Mouse (Mus musculus) MEL (cell line): ENCODE measurements around the gene C2. TPM values are rescaled to one million over a fixed set of nuclear protein-coding genes. Genes with fewer than 3 reads are reported as not detected.

ENCODE experiments used
- DNase-seq: peaks from one replicate; pipeline ENCODE4 v3.0.0; 2011; ENCODE audit warnings: low read depth, low spot score
- H3K27ac ChIP-seq: 2 replicates; pipeline ENCODE4 v1.5.1; 2012; ENCODE audit warnings: low read depth, mild to moderate bottlenecking, control low read depth, low read length, moderate library complexity; ENCODE audit not compliant: control insufficient read depth
- H3K27me3 ChIP-seq, 2 experiments: fragments of 150-350 bp in 1 of 2; sonication (generic) in 1 of 2; 2 replicates each; pipeline ENCODE4 v1.6.1; 2012; ENCODE audit warnings: low read length in 2 of 2, mild to moderate bottlenecking in 2 of 2, improper control_type of control experiment in 1 of 2, moderate library complexity in 1 of 2; ENCODE audit not compliant: insufficient read depth in 2 of 2, control insufficient read depth in 1 of 2
- H3K36me3 ChIP-seq, 2 experiments: 2 replicates each; pipeline ENCODE4 v1.6.1; 2012 to 2014; ENCODE audit warnings: low read length in 2 of 2, improper control_type of control experiment in 1 of 2, inconsistent platforms in 1 of 2, mild to moderate bottlenecking in 1 of 2; ENCODE audit not compliant: insufficient read depth in 2 of 2, control insufficient read depth in 1 of 2
- H3K4me1 ChIP-seq, 2 experiments: fragments of 150-350 bp in 1 of 2; sonication (generic) in 1 of 2; 2 replicates each; pipeline ENCODE4 v1.6.1; 2012; ENCODE audit warnings: low read length in 2 of 2, improper control_type of control experiment in 1 of 2, mild to moderate bottlenecking in 1 of 2; ENCODE audit not compliant: insufficient read depth in 2 of 2, control insufficient read depth in 1 of 2
- H3K4me3 ChIP-seq, 2 experiments: fragments of 150-350 bp in 1 of 2; sonication (generic) in 1 of 2; 2 replicates each; pipeline ENCODE4 v1.5.1; 2012; ENCODE audit warnings: low read depth in 2 of 2, low read length in 2 of 2, mild to moderate bottlenecking in 2 of 2, moderate library complexity in 2 of 2, control low read depth in 1 of 2, improper control_type of control experiment in 1 of 2; ENCODE audit not compliant: control insufficient read depth in 1 of 2, insufficient read depth in 1 of 2
- H3K79me2 ChIP-seq: 2 replicates; pipeline ENCODE4 v1.6.1; 2012; ENCODE audit warnings: mild to moderate bottlenecking, low read length, moderate library complexity; ENCODE audit not compliant: control insufficient read depth, poor library complexity, insufficient read depth
- H3K9ac ChIP-seq: 2 replicates; pipeline ENCODE4 v1.6.1; 2012; ENCODE audit warnings: low read depth, mild to moderate bottlenecking, control low read depth, low read length, moderate library complexity; ENCODE audit not compliant: control insufficient read depth, poor library complexity, severe bottlenecking
- H3K9me3 ChIP-seq: fragments of 150-350 bp; sonication (generic); replicated peaks from 2 replicates; pipeline ENCODE4 v1.6.1; 2012; ENCODE audit warnings: mild to moderate bottlenecking, low read length, improper control_type of control experiment, moderate library complexity; ENCODE audit not compliant: insufficient read depth
- CHD1 ChIP-seq: IDR thresholded peaks from 2 replicates; pipeline ENCODE4 v1.6.1; 2012; ENCODE audit warnings: low read depth, mild to moderate bottlenecking, inconsistent platforms, low read length, improper control_type of control experiment
- CHD2 ChIP-seq: IDR thresholded peaks from 2 replicates; pipeline ENCODE4 v1.6.1; 2011; ENCODE audit warnings: low read length, improper control_type of control experiment
- CTCF ChIP-seq, 3 experiments: IDR thresholded peaks in 2 of 3; conservative IDR thresholded peaks in 1 of 3; 2 replicates each; pipeline ENCODE4 v1.5.1; 2011 to 2012; ENCODE audit warnings: low read length in 3 of 3, low read depth in 2 of 3, mild to moderate bottlenecking in 2 of 3, improper control_type of control experiment in 1 of 3, inconsistent platforms in 1 of 3, mixed read lengths in 1 of 3, moderate library complexity in 1 of 3; ENCODE audit not compliant: control insufficient read depth in 1 of 3, insufficient read depth in 1 of 3, poor library complexity in 1 of 3, severe bottlenecking in 1 of 3
- E2F4 ChIP-seq: IDR thresholded peaks from 2 replicates; pipeline ENCODE4 v1.6.1; 2011; ENCODE audit warnings: low read depth, low read length, improper control_type of control experiment, borderline replicate concordance
- ELF1 ChIP-seq: IDR thresholded peaks from 2 replicates; pipeline ENCODE4 v1.6.1; 2014; ENCODE audit warnings: low read depth, mild to moderate bottlenecking, inconsistent platforms, low read length, improper control_type of control experiment, moderate library complexity
- EP300 ChIP-seq, 2 experiments: IDR thresholded peaks; 2 replicates each; pipeline ENCODE4 v1.6.1; 2011; ENCODE audit warnings: improper control_type of control experiment in 2 of 2, low read length in 2 of 2, low read depth in 1 of 2, mild to moderate bottlenecking in 1 of 2
- ETS1 ChIP-seq: IDR thresholded peaks from 2 replicates; pipeline ENCODE4 v1.6.1; 2012; ENCODE audit warnings: low read depth, mild to moderate bottlenecking, inconsistent platforms, low read length, improper control_type of control experiment, moderate library complexity
- HCFC1 ChIP-seq: IDR thresholded peaks from 2 replicates; pipeline ENCODE4 v1.6.1; 2012; ENCODE audit warnings: low read depth, mild to moderate bottlenecking, inconsistent platforms, low read length, improper control_type of control experiment, moderate library complexity
- KAT2A ChIP-seq: conservative IDR thresholded peaks from 2 replicates; pipeline ENCODE4 v1.6.1; 2012; ENCODE audit warnings: low read depth, low read length, improper control_type of control experiment, inconsistent platforms
- MAX ChIP-seq: IDR thresholded peaks from 2 replicates; pipeline ENCODE4 v1.6.1; 2011; ENCODE audit warnings: low read length, improper control_type of control experiment
- MAZ ChIP-seq: IDR thresholded peaks from 2 replicates; pipeline ENCODE4 v1.6.1; 2012; ENCODE audit warnings: low read depth, mild to moderate bottlenecking, inconsistent platforms, low read length, improper control_type of control experiment
- MEF2A ChIP-seq: IDR thresholded peaks from 2 replicates; pipeline ENCODE4 v1.6.1; 2014; ENCODE audit warnings: low read depth, mild to moderate bottlenecking, inconsistent platforms, low read length, improper control_type of control experiment; ENCODE audit not compliant: poor library complexity, insufficient replicate concordance, severe bottlenecking; ENCODE audit errors: extremely low read depth
- MXI1 ChIP-seq: IDR thresholded peaks from 2 replicates; pipeline ENCODE4 v1.6.1; 2011; ENCODE audit warnings: mild to moderate bottlenecking, low read depth, low read length, improper control_type of control experiment
- MYC ChIP-seq: IDR thresholded peaks from 2 replicates; pipeline ENCODE4 v1.6.1; 2011; ENCODE audit warnings: low read depth, mild to moderate bottlenecking, low read length, improper control_type of control experiment, moderate library complexity
- NELFE ChIP-seq: IDR thresholded peaks from 2 replicates; pipeline ENCODE4 v1.6.1; 2011; ENCODE audit warnings: low read depth, low read length, improper control_type of control experiment
- NRF1 ChIP-seq: IDR thresholded peaks from 2 replicates; pipeline ENCODE4 v1.6.1; 2014; ENCODE audit warnings: low read depth, mild to moderate bottlenecking, inconsistent platforms, low read length, improper control_type of control experiment, moderate library complexity; ENCODE audit not compliant: poor library complexity, insufficient read depth, severe bottlenecking
- POLR2A ChIP-seq, 2 experiments: IDR thresholded peaks; 2 replicates each; pipeline ENCODE4 v1.6.1; 2011 to 2012; ENCODE audit warnings: low read length in 2 of 2, mild to moderate bottlenecking in 2 of 2, control low read depth in 1 of 2, improper control_type of control experiment in 1 of 2, low read depth in 1 of 2, moderate library complexity in 1 of 2; ENCODE audit not compliant: control insufficient read depth in 1 of 2, insufficient read depth in 1 of 2, poor library complexity in 1 of 2
- POLR2AphosphoS2 ChIP-seq: IDR thresholded peaks from 2 replicates; pipeline ENCODE4 v1.6.1; 2011; ENCODE audit warnings: low read length, improper control_type of control experiment
- POLR2AphosphoS5 ChIP-seq: IDR thresholded peaks from 2 replicates; pipeline ENCODE4 v1.6.1; 2012; ENCODE audit warnings: low read depth, borderline replicate concordance, mild to moderate bottlenecking, inconsistent platforms, low read length, moderate library complexity, mixed read lengths
- SIN3A ChIP-seq: IDR thresholded peaks from 2 replicates; pipeline ENCODE4 v1.6.1; 2012; ENCODE audit warnings: low read length, improper control_type of control experiment, inconsistent platforms
- TAL1 ChIP-seq: IDR thresholded peaks from 2 replicates; pipeline ENCODE4 v1.6.1; 2012; ENCODE audit warnings: mild to moderate bottlenecking, inconsistent platforms, low read length, moderate library complexity, mixed read lengths
- TBP ChIP-seq: IDR thresholded peaks from 2 replicates; pipeline ENCODE4 v1.8.0; 2011; ENCODE audit warnings: low read depth, low read length, improper control_type of control experiment
- TCF12 ChIP-seq: IDR thresholded peaks from 2 replicates; pipeline ENCODE4 v1.6.1; 2014; ENCODE audit warnings: low read depth, mild to moderate bottlenecking, inconsistent platforms, low read length, improper control_type of control experiment, moderate library complexity
- UBTF ChIP-seq: IDR thresholded peaks from 2 replicates; pipeline ENCODE4 v1.6.1; 2012; ENCODE audit warnings: low read depth, mild to moderate bottlenecking, inconsistent platforms, low read length, improper control_type of control experiment, moderate library complexity, borderline replicate concordance; ENCODE audit not compliant: insufficient read depth
- ZC3H11A ChIP-seq: IDR thresholded peaks from 2 replicates; pipeline ENCODE4 v1.6.1; 2012; ENCODE audit warnings: low read depth, mild to moderate bottlenecking, inconsistent platforms, low read length, improper control_type of control experiment
- ZMIZ1 ChIP-seq: IDR thresholded peaks from 2 replicates; pipeline ENCODE4 v1.6.1; 2012; ENCODE audit warnings: low read depth, mild to moderate bottlenecking, inconsistent platforms, low read length, improper control_type of control experiment, moderate library complexity
- polyA plus RNA-seq, 2 experiments: library from polyadenylated mRNA; stranded (reverse) in 1 of 2; unstranded in 1 of 2; fragments of >175 nt in 1 of 2; fragments of >200 nt in 1 of 2; gene quantifications; 2 replicates each; pipeline versions ENCODE4 v1.2.1 to v1.2.4; 2012; ENCODE audit warnings: low replicate concordance in 2 of 2, low read depth in 1 of 2; ENCODE audit not compliant: insufficient read length in 2 of 2, insufficient read depth in 1 of 2, missing spikeins in 1 of 2
- total RNA-seq: library from RNA; depleted of rRNA; stranded (reverse); fragments of 300-350 nt; gene quantifications from 2 replicates; pipeline ENCODE4 v1.2.3, GENCODE M21; 2012

The C2 gene
- total and polyA plus RNA-seq, 3 experiments = 2.2 to 9.4 TPM; not detected in 1

- no peaks in the 10 kb centered on the region for H3K9me3 ChIP-seq
- peak; percentile 55 for DNase-seq
- peaks cover 15% of the 10 kb centered on the region for H3K79me2 ChIP-seq
- peaks cover 1 to 5% of the 10 kb centered on the region in 2 experiments for H3K36me3 ChIP-seq
- peak overlapping the region; percentile 34; the same call in 1 of the 2 replicates for H3K27ac ChIP-seq
- TF ChIP-seq UBTF (0 out of 2 replicates have a peak, but pooled peaks have one; percentile 33), ELF1 (no peak)
- peak overlapping the region; percentile 59 to 80 for H3K4me3 ChIP-seq
- peaks cover 0 to 3% of the 10 kb centered on the region in 2 experiments; a peak in 2 of 4 replicates for H3K4me1 ChIP-seq
- H3K9ac ChIP-seq = peak overlapping the region; percentile 86
- H3K27me3 ChIP-seq = no peaks in the 10 kb centered on the region
Observed at GRCm38 (mm10) chr17:34850517-34851125, 47.4 kb downstream of the C2 start.

- peaks cover 0 to 3% of the 10 kb centered on the region in 2 experiments; a peak in 2 of 4 replicates for H3K4me1 ChIP-seq
- peak; percentile 99 for TF ChIP-seq SIN3A
- TF ChIP-seq CTCF (IDR thresholded peaks at IDR 0.05 in 2 of 3, conservative IDR thresholded peaks at IDR 0.05 in 1 of 3; ENCODE audit: control insufficient read depth in 1 of 3, insufficient read depth in 1 of 3, low read depth in 2 of 3, low read length in 3 of 3, poor library complexity in 1 of 3, severe bottlenecking in 1 of 3) = no peak
- TF ChIP-seq ELF1 = peak; percentile 100
- TF ChIP-seq POLR2A (IDR thresholded peaks at IDR 0.05; ENCODE audit: control insufficient read depth in 1 of 2, insufficient read depth in 1 of 2, low read depth in 1 of 2, low read length in 2 of 2, poor library complexity in 1 of 2) = peak; percentile 46 to 70; a peak in 2 of 4 replicates
- TF ChIP-seq E2F4 = peak; percentile 83; the same call in 1 of the 2 replicates
- TF ChIP-seq MEF2A = 0 out of 2 replicates have a peak, but pooled peaks have one; percentile 37
- TF ChIP-seq TCF12 = peak; percentile 52; the same call in 1 of the 2 replicates
- TF ChIP-seq TAL1 = no peak
- peak; percentile 44; the same call in 1 of the 2 replicates for TF ChIP-seq MYC
- TF ChIP-seq MAZ = peak; percentile 75; the same call in 1 of the 2 replicates
- TF ChIP-seq MXI1 = peak; percentile 97
- TF ChIP-seq ZMIZ1 = no peak
- TF ChIP-seq EP300 (IDR thresholded peaks at IDR 0.05; ENCODE audit: low read depth in 1 of 2, low read length in 2 of 2) = no peak
- TF ChIP-seq HCFC1 = peak; percentile 96
- TF ChIP-seq UBTF = peak; percentile 72; the same call in 1 of the 2 replicates
- TF ChIP-seq CHD2 = peak; percentile 50
- TF ChIP-seq POLR2AphosphoS2 = peak; percentile 45; the same call in 1 of the 2 replicates
- peak; percentile 51; the same call in 1 of the 2 replicates for TF ChIP-seq ETS1
- 0 out of 2 replicates have a peak, but pooled peaks have one; percentile 4 for TF ChIP-seq TBP
- TF ChIP-seq NRF1 = peak; percentile 70
- no peak for TF ChIP-seq POLR2AphosphoS5
- peak; percentile 88; the same call in 1 of the 2 replicates for TF ChIP-seq KAT2A
- no peak for TF ChIP-seq ZC3H11A
- no peak for TF ChIP-seq CHD1
- peak; percentile 81 for TF ChIP-seq MAX
- TF ChIP-seq NELFE = peak; percentile 68
- TF ChIP-seq, all 39 proteins: peak for 19
- peak within 1 kb of the TSS; percentile 72 to 80 for H3K4me3 ChIP-seq
- H3K27me3 ChIP-seq = no peaks in the 10 kb centered on the region
- H3K9me3 ChIP-seq = no peaks in the 10 kb centered on the region
- peaks cover 15% of the 10 kb centered on the region for H3K79me2 ChIP-seq
- DNase-seq = peak; percentile 98
- H3K36me3 ChIP-seq = peaks cover 1 to 5% of the 10 kb centered on the region in 2 experiments
- peak within 1 kb of the TSS; percentile 34; the same call in 1 of the 2 replicates for H3K27ac ChIP-seq
- H3K9ac ChIP-seq = peak within 1 kb of the TSS; percentile 86
Observed at GRCm38 (mm10) chr17:34849722-34850516, 48.1 kb downstream of the C2 start, which contains the start of the genes Skiv2l and Nelfe. Skiv2l (minus strand) TSS chr17:34850210. Nelfe (plus strand) TSS chr17:34850391.
